Mouse (Mus musculus) liver, adult 2 months (tissue): ENCODE measurements at regions not wholly inside any gene's neighbourhood (a gene's known extent, or its start where the extent isn't known, plus 50 kb on each side); places are given as distances from the start of the nearest gene placed in this dataset.

Source experiments
- CTCF ChIP-seq: fragments of 200-500 bp; IDR thresholded peaks from 2 replicates; pipeline ENCODE4 v1.5.1; 2011; ENCODE audit warnings: low read depth, low read length, control low read depth
- POLR2A ChIP-seq: fragments of 200-500 bp; IDR thresholded peaks from 2 replicates; pipeline ENCODE4 v1.6.1; 2011; ENCODE audit warnings: low read length, control low read depth; ENCODE audit not compliant: insufficient read depth; ENCODE audit errors: extremely low read depth

GRCm38 (mm10) chr13:112010464-112010863 lies 201.7 kb upstream of the Map3k1 start:
- TF ChIP-seq CTCF (no peak), POLR2A (no peak)
